Mouse (Mus musculus): Measurements from ENCODE around the gene Tgtp2.
"Not testable (repeated sequence)": the region's sequence is repeated elsewhere in the genome, so short reads cannot be mapped to it uniquely, and the experiment has no call there.

Tgtp2 gene

DNA sequence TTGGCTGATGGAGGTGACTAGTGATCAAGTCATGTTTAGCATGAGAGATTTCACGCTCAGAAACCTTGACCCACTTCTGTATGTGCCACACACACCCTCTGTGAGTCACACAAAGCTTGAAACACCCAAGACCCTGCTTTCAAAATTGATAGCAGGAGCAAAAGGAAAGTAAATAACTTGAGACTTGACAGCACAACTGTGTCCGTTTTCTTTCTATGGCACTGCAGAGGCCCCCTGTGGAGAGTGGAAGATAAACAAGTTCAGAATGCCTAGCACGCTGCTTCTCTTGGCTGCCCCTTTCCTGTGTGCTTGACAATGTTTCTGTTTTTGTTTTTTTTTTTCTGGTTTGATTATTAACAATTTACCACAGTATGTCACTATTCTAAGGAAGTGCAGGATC is 20.9 kb upstream of the Tgtp2 start:
- DNase-seq (ENCODE audit: low read depth, low spot score): no peak

DNA sequence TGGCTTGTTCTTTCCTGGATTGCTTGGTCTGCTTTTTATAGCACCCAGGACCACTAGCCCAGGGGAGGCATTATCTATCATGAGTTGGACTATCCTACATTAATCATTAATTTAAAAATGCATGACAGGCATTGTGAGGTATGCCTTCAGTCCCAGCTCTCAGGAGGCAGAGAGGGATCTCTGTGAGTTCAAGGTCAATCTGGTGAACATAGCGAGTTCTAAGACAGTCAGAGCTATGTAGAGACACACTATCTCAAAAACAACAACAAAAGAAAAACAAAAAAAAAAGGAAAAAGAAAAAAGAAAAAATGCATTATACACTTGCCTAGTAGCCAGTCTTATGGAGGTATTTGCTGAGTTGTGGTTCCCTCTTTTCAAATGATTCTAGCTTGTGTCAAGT is 20.4 kb upstream of the Tgtp2 start:
- DNase-seq (ENCODE audit: low read depth, low spot score): no peak

GRCm38 (mm10) chr11:49083808-49084207 is 19.8 kb upstream of the Tgtp2 start:
- no peak for DNase-seq (ENCODE audit: low read depth, low spot score)

GRCm38 (mm10) chr11:49083146-49083545 is 19.1 kb upstream of the Tgtp2 start:
- no peak for DNase-seq (ENCODE audit: low read depth, low spot score)

GRCm38 (mm10) chr11:49081886-49082285 is 17.9 kb upstream of the Tgtp2 start:
- no peak for DNase-seq (ENCODE audit: low read depth, low spot score)

GRCm38 (mm10) chr11:49081356-49081755 is 17.4 kb upstream of the Tgtp2 start:
- DNase-seq (ENCODE audit: low read depth, low spot score): no peak

- no peak for DNase-seq (ENCODE audit: low read depth, low spot score)
These were observed 16.6 kb upstream of the Tgtp2 start for GRCm38 (mm10) chr11:49080636-49081035.

DNA sequence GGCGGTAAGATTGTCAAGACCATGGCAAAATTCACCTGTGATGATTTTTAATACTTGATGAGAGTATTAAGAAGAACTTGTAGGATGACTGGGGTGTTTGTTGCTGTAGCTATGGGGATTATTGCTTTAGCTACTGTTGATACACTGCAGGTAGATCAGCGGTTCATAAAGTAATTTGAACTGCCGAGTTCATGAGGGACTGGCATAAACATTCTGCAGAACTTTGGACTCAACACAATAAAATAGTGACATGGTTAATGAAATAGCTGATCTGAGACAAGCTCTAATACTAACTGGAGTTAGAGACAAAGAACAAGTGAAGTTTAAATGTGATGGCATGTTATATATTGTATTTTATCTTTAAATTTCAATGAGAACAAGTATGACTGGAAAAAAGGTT is 14.7 kb upstream of the Tgtp2 start:
- no peak for DNase-seq (ENCODE audit: low read depth, low spot score)

DNA sequence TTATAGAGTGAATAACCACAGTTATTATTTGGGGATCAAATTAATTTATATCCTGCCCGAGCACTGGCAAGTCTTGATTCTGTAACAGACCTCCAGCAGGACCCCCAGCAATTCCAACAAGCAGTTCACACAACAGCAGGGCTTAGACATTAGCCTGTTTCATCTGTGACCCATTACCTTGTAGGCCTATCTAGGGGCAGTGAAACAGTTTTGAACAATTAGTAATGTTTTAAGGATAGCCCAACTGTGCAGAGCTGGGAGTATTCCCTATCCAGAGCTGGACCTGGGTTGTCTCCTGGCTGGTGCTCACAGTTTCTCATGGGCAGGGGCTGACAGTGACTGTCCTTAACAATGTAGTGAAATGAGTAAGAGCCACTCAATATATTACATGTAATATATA is 13.0 kb upstream of the Tgtp2 start:
- no peak for DNase-seq (ENCODE audit: low read depth, low spot score)

- not testable (repeated sequence) for DNase-seq (ENCODE audit: low read depth, low spot score)
These were observed 12.2 kb upstream of the Tgtp2 start, which contains the start of gene Ifi47 for GRCm38 (mm10) chr11:49076001-49076757. TSS of gene Ifi47 (plus strand) at chr11:49076587.

- no peak for DNase-seq (ENCODE audit: low read depth, low spot score)
These were observed 4.4 kb upstream of the Tgtp2 start for GRCm38 (mm10) chr11:49068358-49068757.

DNA sequence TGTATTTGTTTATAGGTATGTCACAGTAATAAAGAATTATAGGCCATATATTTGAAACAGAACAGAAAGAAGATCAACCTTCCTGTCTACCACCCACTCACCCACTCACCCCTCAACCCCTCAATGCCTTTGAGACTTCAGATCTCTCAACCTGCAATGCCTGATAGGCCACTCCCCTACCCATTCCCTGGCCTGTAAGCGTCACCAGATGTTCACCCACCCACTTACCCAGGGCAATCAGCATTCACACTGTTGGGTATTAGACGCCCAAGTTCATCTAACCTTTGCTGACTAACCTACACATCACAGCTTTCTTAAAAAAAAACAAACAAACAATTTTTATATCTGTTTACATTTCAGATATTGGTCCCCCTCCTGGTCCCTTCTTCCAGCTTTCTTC is 2.1 kb downstream of the Tgtp2 start:
- not testable (repeated sequence) for DNase-seq (ENCODE audit: low read depth, low spot score)

- DNase-seq (ENCODE audit: low read depth, low spot score): not testable (repeated sequence)
These were observed 3.9 kb downstream of the Tgtp2 start for GRCm38 (mm10) chr11:49060061-49060460.

DNA sequence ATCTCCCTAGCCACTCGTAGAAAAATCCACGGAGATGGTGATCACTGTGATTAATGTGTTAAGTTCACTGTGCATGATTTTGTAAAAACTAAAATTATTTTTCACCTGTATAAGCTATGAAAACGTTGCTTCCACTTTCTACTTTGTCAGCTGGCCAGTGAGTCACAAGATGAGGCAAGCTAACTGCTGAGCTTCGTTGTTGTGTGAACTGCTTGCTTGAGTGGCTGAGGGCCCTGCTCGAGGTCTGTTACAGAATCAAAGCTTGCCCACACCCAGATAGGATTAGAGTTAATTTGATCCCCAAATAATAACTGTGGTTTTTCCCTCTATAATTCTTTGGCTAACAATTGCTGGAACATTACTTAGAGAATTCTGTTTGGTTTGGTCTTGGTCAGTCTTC is 12.1 kb downstream of the Tgtp2 start:
- not testable (repeated sequence) for DNase-seq (ENCODE audit: low read depth, low spot score)

GRCm38 (mm10) chr11:49051093-49051891 is 12.7 kb downstream of the Tgtp2 start, which contains the start of gene 9930111J21Rik2:
TSS of gene 9930111J21Rik2 (minus strand) at chr11:49051242.
- DNase-seq (ENCODE audit: low read depth, low spot score): not testable (repeated sequence)

DNA sequence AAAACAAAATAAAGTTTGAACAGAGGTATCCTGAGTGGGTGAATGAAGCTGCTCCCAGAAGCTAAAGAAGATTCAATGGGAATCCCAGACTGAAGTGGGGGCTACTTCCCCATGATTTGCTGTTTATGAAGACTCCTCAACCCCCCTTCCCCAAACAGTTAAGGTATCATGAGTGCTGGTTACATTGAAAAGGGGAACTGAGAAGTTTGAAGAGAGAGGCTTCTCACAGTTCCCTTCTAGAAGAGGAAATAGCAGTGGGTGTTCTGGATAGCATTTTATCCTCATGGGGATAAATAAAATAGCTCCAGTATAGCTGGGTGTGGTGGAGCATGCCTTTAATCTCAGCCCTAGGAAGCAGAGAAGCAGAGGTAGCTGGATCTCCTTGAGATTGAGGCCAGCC is 13.9 kb downstream of the Tgtp2 start:
- DNase-seq (ENCODE audit: low read depth, low spot score): not testable (repeated sequence)

- not testable (repeated sequence) for DNase-seq (ENCODE audit: low read depth, low spot score)
These were observed 51.9 kb downstream of the Tgtp2 start for GRCm38 (mm10) chr11:49012074-49012473.
